Mouse (Mus musculus): Measurements from ENCODE around the gene Six6.

Six6 gene

GRCm38 (mm10) chr12:72939616-72940015 lies at the start of gene Six6:
Gene Six6 (plus strand): TSS chr12:72939892.
- DNase-seq (ENCODE audit: low spot score) = no peak

GRCm38 (mm10) chr12:72917159-72917993 lies 22.3 kb upstream of the Six6 start:
- DNase-seq (ENCODE audit: low spot score) = no peak

GRCm38 (mm10) chr12:72936751-72937150 lies 2.9 kb upstream of the Six6 start:
- no peak for DNase-seq (ENCODE audit: low spot score)

GRCm38 (mm10) chr12:72937537-72938120 lies 2.1 kb upstream of the Six6 start:
- DNase-seq (ENCODE audit: low spot score) = no peak

- DNase-seq (ENCODE audit: low spot score) = no peak
These were observed 1.5 kb upstream of the Six6 start for GRCm38 (mm10) chr12:72938176-72938575.

GRCm38 (mm10) chr12:72938600-72939490 lies 847 bp upstream of the Six6 start:
- DNase-seq (ENCODE audit: low spot score) = no peak

GRCm38 (mm10) chr12:72940071-72940821 lies 554 bp downstream of the Six6 start, which contains the start of gene 4930447C04Rik:
Gene 4930447C04Rik (minus strand): TSS chr12:72940774.
- DNase-seq (ENCODE audit: low spot score) = no peak

- no peak for DNase-seq (ENCODE audit: low spot score)
These were observed 1.2 kb downstream of the Six6 start for GRCm38 (mm10) chr12:72940822-72941397.

- DNase-seq (ENCODE audit: low spot score) = no peak
These were observed 1.8 kb downstream of the Six6 start for GRCm38 (mm10) chr12:72941398-72942051.

- DNase-seq (ENCODE audit: low spot score) = no peak
These were observed 2.5 kb downstream of the Six6 start for GRCm38 (mm10) chr12:72942171-72942570.

- no peak for DNase-seq (ENCODE audit: low spot score)
These were observed 4.0 kb downstream of the Six6 start for GRCm38 (mm10) chr12:72943574-72944110.

GRCm38 (mm10) chr12:72944411-72945225 lies 4.9 kb downstream of the Six6 start:
- DNase-seq (ENCODE audit: low spot score) = no peak

- DNase-seq (ENCODE audit: low spot score) = no peak
These were observed 5.8 kb downstream of the Six6 start for GRCm38 (mm10) chr12:72945301-72946063.

- DNase-seq (ENCODE audit: low spot score) = no peak
These were observed 6.3 kb downstream of the Six6 start for GRCm38 (mm10) chr12:72946064-72946395.

GRCm38 (mm10) chr12:72946805-72947204 lies 7.1 kb downstream of the Six6 start:
- no peak for DNase-seq (ENCODE audit: low spot score)

- DNase-seq (ENCODE audit: low spot score) = no peak
These were observed 7.6 kb downstream of the Six6 start for GRCm38 (mm10) chr12:72947335-72947734.

GRCm38 (mm10) chr12:72953089-72953488 lies 13.4 kb downstream of the Six6 start:
- no peak for DNase-seq (ENCODE audit: low spot score)

- DNase-seq (ENCODE audit: low spot score) = no peak
These were observed 14.2 kb downstream of the Six6 start for GRCm38 (mm10) chr12:72953858-72954257.

- DNase-seq (ENCODE audit: low spot score) = no peak
These were observed 15.2 kb downstream of the Six6 start for GRCm38 (mm10) chr12:72954906-72955305.

All from ovary, postnatal 14 days (tissue).